Mouse (Mus musculus) MEL (cell line): Measurements from ENCODE around the gene Hcrt. TPM values are rescaled to one million over a fixed set of nuclear protein-coding genes. Genes with fewer than 3 reads are reported as not detected.

Source experiments
- DNase-seq: peaks from one replicate; pipeline ENCODE4 v3.0.0; 2011; ENCODE audit warnings: low read depth, low spot score
- H3K27ac ChIP-seq: 2 replicates; pipeline ENCODE4 v1.5.1; 2012; ENCODE audit warnings: low read depth, mild to moderate bottlenecking, control low read depth, low read length, moderate library complexity; ENCODE audit not compliant: control insufficient read depth
- H3K27me3 ChIP-seq, 2 experiments: fragments of 150-350 bp in 1 of 2; sonication (generic) in 1 of 2; 2 replicates each; pipeline ENCODE4 v1.6.1; 2012; ENCODE audit warnings: low read length in 2 of 2, mild to moderate bottlenecking in 2 of 2, improper control_type of control experiment in 1 of 2, moderate library complexity in 1 of 2; ENCODE audit not compliant: insufficient read depth in 2 of 2, control insufficient read depth in 1 of 2
- H3K36me3 ChIP-seq, 2 experiments: 2 replicates each; pipeline ENCODE4 v1.6.1; 2012 to 2014; ENCODE audit warnings: low read length in 2 of 2, improper control_type of control experiment in 1 of 2, inconsistent platforms in 1 of 2, mild to moderate bottlenecking in 1 of 2; ENCODE audit not compliant: insufficient read depth in 2 of 2, control insufficient read depth in 1 of 2
- H3K4me1 ChIP-seq, 2 experiments: fragments of 150-350 bp in 1 of 2; sonication (generic) in 1 of 2; 2 replicates each; pipeline ENCODE4 v1.6.1; 2012; ENCODE audit warnings: low read length in 2 of 2, improper control_type of control experiment in 1 of 2, mild to moderate bottlenecking in 1 of 2; ENCODE audit not compliant: insufficient read depth in 2 of 2, control insufficient read depth in 1 of 2
- H3K4me3 ChIP-seq, 2 experiments: fragments of 150-350 bp in 1 of 2; sonication (generic) in 1 of 2; 2 replicates each; pipeline ENCODE4 v1.5.1; 2012; ENCODE audit warnings: low read depth in 2 of 2, low read length in 2 of 2, mild to moderate bottlenecking in 2 of 2, moderate library complexity in 2 of 2, control low read depth in 1 of 2, improper control_type of control experiment in 1 of 2; ENCODE audit not compliant: control insufficient read depth in 1 of 2, insufficient read depth in 1 of 2
- H3K79me2 ChIP-seq: 2 replicates; pipeline ENCODE4 v1.6.1; 2012; ENCODE audit warnings: mild to moderate bottlenecking, low read length, moderate library complexity; ENCODE audit not compliant: control insufficient read depth, poor library complexity, insufficient read depth
- H3K9ac ChIP-seq: 2 replicates; pipeline ENCODE4 v1.6.1; 2012; ENCODE audit warnings: low read depth, mild to moderate bottlenecking, control low read depth, low read length, moderate library complexity; ENCODE audit not compliant: control insufficient read depth, poor library complexity, severe bottlenecking
- H3K9me3 ChIP-seq: fragments of 150-350 bp; sonication (generic); replicated peaks from 2 replicates; pipeline ENCODE4 v1.6.1; 2012; ENCODE audit warnings: mild to moderate bottlenecking, low read length, improper control_type of control experiment, moderate library complexity; ENCODE audit not compliant: insufficient read depth
- BHLHE40 ChIP-seq: IDR thresholded peaks from 2 replicates; pipeline ENCODE4 v1.6.1; 2012; ENCODE audit warnings: low read depth, mild to moderate bottlenecking, inconsistent platforms, low read length, improper control_type of control experiment, borderline replicate concordance
- CHD1 ChIP-seq: IDR thresholded peaks from 2 replicates; pipeline ENCODE4 v1.6.1; 2012; ENCODE audit warnings: low read depth, mild to moderate bottlenecking, inconsistent platforms, low read length, improper control_type of control experiment
- CTCF ChIP-seq, 3 experiments: IDR thresholded peaks in 2 of 3; conservative IDR thresholded peaks in 1 of 3; 2 replicates each; pipeline ENCODE4 v1.5.1; 2011 to 2012; ENCODE audit warnings: low read length in 3 of 3, low read depth in 2 of 3, mild to moderate bottlenecking in 2 of 3, improper control_type of control experiment in 1 of 3, inconsistent platforms in 1 of 3, mixed read lengths in 1 of 3, moderate library complexity in 1 of 3; ENCODE audit not compliant: control insufficient read depth in 1 of 3, insufficient read depth in 1 of 3, poor library complexity in 1 of 3, severe bottlenecking in 1 of 3
- E2F4 ChIP-seq: IDR thresholded peaks from 2 replicates; pipeline ENCODE4 v1.6.1; 2011; ENCODE audit warnings: low read depth, low read length, improper control_type of control experiment, borderline replicate concordance
- ELF1 ChIP-seq: IDR thresholded peaks from 2 replicates; pipeline ENCODE4 v1.6.1; 2014; ENCODE audit warnings: low read depth, mild to moderate bottlenecking, inconsistent platforms, low read length, improper control_type of control experiment, moderate library complexity
- EP300 ChIP-seq, 2 experiments: IDR thresholded peaks; 2 replicates each; pipeline ENCODE4 v1.6.1; 2011; ENCODE audit warnings: improper control_type of control experiment in 2 of 2, low read length in 2 of 2, low read depth in 1 of 2, mild to moderate bottlenecking in 1 of 2
- GABPA ChIP-seq: IDR thresholded peaks from 2 replicates; pipeline ENCODE4 v1.6.1; 2012; ENCODE audit warnings: low read depth, mild to moderate bottlenecking, inconsistent platforms, low read length, improper control_type of control experiment, moderate library complexity
- MEF2A ChIP-seq: IDR thresholded peaks from 2 replicates; pipeline ENCODE4 v1.6.1; 2014; ENCODE audit warnings: low read depth, mild to moderate bottlenecking, inconsistent platforms, low read length, improper control_type of control experiment; ENCODE audit not compliant: poor library complexity, insufficient replicate concordance, severe bottlenecking; ENCODE audit errors: extremely low read depth
- MXI1 ChIP-seq: IDR thresholded peaks from 2 replicates; pipeline ENCODE4 v1.6.1; 2011; ENCODE audit warnings: mild to moderate bottlenecking, low read depth, low read length, improper control_type of control experiment
- MYC ChIP-seq: IDR thresholded peaks from 2 replicates; pipeline ENCODE4 v1.6.1; 2011; ENCODE audit warnings: low read depth, mild to moderate bottlenecking, low read length, improper control_type of control experiment, moderate library complexity
- NRF1 ChIP-seq: IDR thresholded peaks from 2 replicates; pipeline ENCODE4 v1.6.1; 2014; ENCODE audit warnings: low read depth, mild to moderate bottlenecking, inconsistent platforms, low read length, improper control_type of control experiment, moderate library complexity; ENCODE audit not compliant: poor library complexity, insufficient read depth, severe bottlenecking
- POLR2A ChIP-seq, 2 experiments: IDR thresholded peaks; 2 replicates each; pipeline ENCODE4 v1.6.1; 2011 to 2012; ENCODE audit warnings: low read length in 2 of 2, mild to moderate bottlenecking in 2 of 2, control low read depth in 1 of 2, improper control_type of control experiment in 1 of 2, low read depth in 1 of 2, moderate library complexity in 1 of 2; ENCODE audit not compliant: control insufficient read depth in 1 of 2, insufficient read depth in 1 of 2, poor library complexity in 1 of 2
- POLR2AphosphoS2 ChIP-seq: IDR thresholded peaks from 2 replicates; pipeline ENCODE4 v1.6.1; 2011; ENCODE audit warnings: low read length, improper control_type of control experiment
- POLR2AphosphoS5 ChIP-seq: IDR thresholded peaks from 2 replicates; pipeline ENCODE4 v1.6.1; 2012; ENCODE audit warnings: low read depth, borderline replicate concordance, mild to moderate bottlenecking, inconsistent platforms, low read length, moderate library complexity, mixed read lengths
- RAD21 ChIP-seq: IDR thresholded peaks from 2 replicates; pipeline ENCODE4 v1.6.1; 2011; ENCODE audit warnings: mild to moderate bottlenecking, low read depth, low read length, improper control_type of control experiment
- SMC3 ChIP-seq: IDR thresholded peaks from 2 replicates; pipeline ENCODE4 v1.6.1; 2011; ENCODE audit warnings: low read depth, low read length, improper control_type of control experiment
- TBP ChIP-seq: IDR thresholded peaks from 2 replicates; pipeline ENCODE4 v1.8.0; 2011; ENCODE audit warnings: low read depth, low read length, improper control_type of control experiment
- USF2 ChIP-seq, 2 experiments: IDR thresholded peaks; 2 replicates each; pipeline ENCODE4 v1.6.1; 2011 to 2012; ENCODE audit warnings: improper control_type of control experiment in 2 of 2, low read length in 2 of 2, borderline replicate concordance in 1 of 2, inconsistent platforms in 1 of 2, low read depth in 1 of 2, mild to moderate bottlenecking in 1 of 2; ENCODE audit not compliant: insufficient read depth in 1 of 2
- ZC3H11A ChIP-seq: IDR thresholded peaks from 2 replicates; pipeline ENCODE4 v1.6.1; 2012; ENCODE audit warnings: low read depth, mild to moderate bottlenecking, inconsistent platforms, low read length, improper control_type of control experiment
- ZKSCAN1 ChIP-seq: IDR thresholded peaks from 2 replicates; pipeline ENCODE4 v1.6.1; 2012; ENCODE audit warnings: low read depth, mild to moderate bottlenecking, inconsistent platforms, low read length, improper control_type of control experiment, moderate library complexity
- ZMIZ1 ChIP-seq: IDR thresholded peaks from 2 replicates; pipeline ENCODE4 v1.6.1; 2012; ENCODE audit warnings: low read depth, mild to moderate bottlenecking, inconsistent platforms, low read length, improper control_type of control experiment, moderate library complexity
- ZNF384 ChIP-seq: IDR thresholded peaks from 2 replicates; pipeline ENCODE4 v1.6.1; 2012; ENCODE audit warnings: low read depth, mild to moderate bottlenecking, inconsistent platforms, low read length, improper control_type of control experiment
- polyA plus RNA-seq, 2 experiments: library from polyadenylated mRNA; stranded (reverse) in 1 of 2; unstranded in 1 of 2; fragments of >175 nt in 1 of 2; fragments of >200 nt in 1 of 2; gene quantifications; 2 replicates each; pipeline versions ENCODE4 v1.2.1 to v1.2.4; 2012; ENCODE audit warnings: low replicate concordance in 2 of 2, low read depth in 1 of 2; ENCODE audit not compliant: insufficient read length in 2 of 2, insufficient read depth in 1 of 2, missing spikeins in 1 of 2
- total RNA-seq: library from RNA; depleted of rRNA; stranded (reverse); fragments of 300-350 nt; gene quantifications from 2 replicates; pipeline ENCODE4 v1.2.3, GENCODE M21; 2012

Gene Hcrt
- total and polyA plus RNA-seq, 3 experiments, result not detected

DNA sequence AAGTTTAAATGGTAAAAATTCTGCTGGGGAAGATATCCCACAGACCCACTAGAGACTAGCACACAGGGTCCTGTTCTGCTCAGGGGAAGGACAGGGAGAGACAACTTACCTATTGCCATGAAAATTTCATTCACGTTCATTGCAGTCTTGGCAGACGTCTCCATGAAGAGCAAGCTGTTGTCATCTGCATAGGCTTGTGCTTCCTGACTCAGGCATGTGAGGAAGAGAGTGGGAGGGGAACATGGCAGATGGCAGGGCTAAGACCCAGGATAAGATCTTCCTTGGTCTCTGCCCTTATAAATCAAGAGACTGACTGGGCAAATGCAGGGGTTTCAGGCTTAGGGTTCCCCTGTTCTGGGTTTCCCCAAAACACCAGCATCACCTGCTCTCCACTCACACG lies 46.1 kb downstream of the Hcrt start:
- no peak for DNase-seq

DNA sequence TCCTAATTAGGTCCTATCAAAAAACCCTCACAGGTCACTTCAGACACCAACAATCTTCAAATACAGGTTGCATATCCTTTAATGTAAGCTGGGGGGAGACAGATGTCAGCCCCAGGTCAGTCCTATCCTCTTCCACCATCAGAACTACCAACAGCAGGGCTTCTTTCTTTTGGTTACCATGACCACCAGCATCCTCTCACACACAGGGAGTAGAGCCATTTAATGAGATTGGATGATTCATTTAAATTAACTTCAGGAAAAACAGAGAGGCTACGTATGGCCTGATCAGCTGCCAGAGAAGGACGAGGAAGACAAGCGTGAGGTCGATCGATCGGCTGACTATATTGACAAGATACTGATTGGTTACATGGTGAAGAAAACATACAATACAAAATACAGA lies 47.8 kb downstream of the Hcrt start:
- Histone ChIP-seq H3K4me3 (no peak overlapping the region), H3K4me1 (peaks cover 5 to 29% of the 10 kb centered on the region in 2 experiments; a peak in 3 of 4 replicates), H3K27me3 (no peaks in the 10 kb centered on the region), H3K27ac (no peak overlapping the region), H3K9ac (no peak overlapping the region), H3K79me2 (peaks cover 18% of the 10 kb centered on the region), H3K9me3 (no peaks in the 10 kb centered on the region), H3K36me3 (peaks cover 7 to 28% of the 10 kb centered on the region in 2 experiments)
- TF ChIP-seq SMC3 (no peak), ZNF384 (no peak), GABPA (no peak), POLR2A (IDR thresholded peaks at IDR 0.05; ENCODE audit: control insufficient read depth in 1 of 2, insufficient read depth in 1 of 2, low read depth in 1 of 2, low read length in 2 of 2, poor library complexity in 1 of 2) (no peak), ELF1 (no peak), MYC (no peak), USF2 (IDR thresholded peaks at IDR 0.05; ENCODE audit: borderline replicate concordance in 1 of 2, insufficient read depth in 1 of 2, low read depth in 1 of 2, low read length in 2 of 2) (no peak), CTCF (IDR thresholded peaks at IDR 0.05 in 2 of 3, conservative IDR thresholded peaks at IDR 0.05 in 1 of 3; ENCODE audit: control insufficient read depth in 1 of 3, insufficient read depth in 1 of 3, low read depth in 2 of 3, low read length in 3 of 3, poor library complexity in 1 of 3, severe bottlenecking in 1 of 3) (no peak), ZMIZ1 (no peak), NRF1 (no peak), MXI1 (no peak), BHLHE40 (no peak)
- DNase-seq, result no peak

More for the DNA sequence above, 46.1 kb downstream of the Hcrt start:
- no peak overlapping the region for H3K4me3 ChIP-seq
- H3K36me3 ChIP-seq, result peaks cover 10 to 37% of the 10 kb centered on the region in 2 experiments
- H3K9ac ChIP-seq, result no peak overlapping the region
- no peaks in the 10 kb centered on the region for H3K9me3 ChIP-seq
- no peaks in the 10 kb centered on the region for H3K27me3 ChIP-seq
- H3K27ac ChIP-seq, result no peak overlapping the region
- TF ChIP-seq POLR2AphosphoS2, result no peak
- H3K79me2 ChIP-seq, result peaks cover 28% of the 10 kb centered on the region
- peaks cover 10 to 39% of the 10 kb centered on the region in 2 experiments for H3K4me1 ChIP-seq

DNA sequence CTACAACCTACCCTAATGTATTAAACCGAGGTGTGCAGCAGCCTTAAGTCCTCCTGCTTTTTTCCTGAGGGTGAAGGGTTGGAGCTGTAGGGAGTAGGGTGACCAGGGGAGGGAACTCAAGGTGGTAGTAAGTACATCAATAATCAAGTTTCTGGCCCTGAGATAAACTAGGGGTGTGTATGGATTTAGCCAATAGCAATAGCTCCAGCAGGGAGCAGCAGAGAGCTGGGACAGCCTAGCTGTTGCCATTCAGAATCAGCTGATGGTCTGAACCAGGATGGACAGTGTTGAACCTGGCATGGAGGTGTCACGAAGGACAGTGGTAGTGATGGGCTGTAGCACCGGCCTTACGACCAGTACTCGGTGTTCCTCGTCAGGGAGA lies 48.2 kb downstream of the Hcrt start:
- H3K4me1 ChIP-seq, result peaks cover 5 to 27% of the 10 kb centered on the region in 2 experiments; a peak in 3 of 4 replicates
- DNase-seq, result peak; percentile 88
- peak overlapping the region in 1 of 2 experiments; percentile 32; a peak in 3 of 4 replicates for H3K4me3 ChIP-seq
- peaks cover 14% of the 10 kb centered on the region for H3K79me2 ChIP-seq
- H3K9me3 ChIP-seq, result no peaks in the 10 kb centered on the region
- H3K36me3 ChIP-seq, result peaks cover 6 to 28% of the 10 kb centered on the region in 2 experiments
- H3K27ac ChIP-seq, result peak overlapping the region; percentile 77
- H3K27me3 ChIP-seq, result no peaks in the 10 kb centered on the region
- H3K9ac ChIP-seq, result peak overlapping the region; percentile 64; the same call in 1 of the 2 replicates
- TF ChIP-seq ZKSCAN1, result no peak
- no peak for TF ChIP-seq ZMIZ1
- TF ChIP-seq USF2 (IDR thresholded peaks at IDR 0.05; ENCODE audit: borderline replicate concordance in 1 of 2, insufficient read depth in 1 of 2, low read depth in 1 of 2, low read length in 2 of 2), result no peak
- TF ChIP-seq NRF1, result no peak
- TF ChIP-seq RAD21, result peak; percentile 81
- no peak for TF ChIP-seq POLR2A (IDR thresholded peaks at IDR 0.05; ENCODE audit: control insufficient read depth in 1 of 2, insufficient read depth in 1 of 2, low read depth in 1 of 2, low read length in 2 of 2, poor library complexity in 1 of 2)
- peak; percentile 84 for TF ChIP-seq SMC3
- TF ChIP-seq EP300 (IDR thresholded peaks at IDR 0.05; ENCODE audit: low read depth in 1 of 2, low read length in 2 of 2), result peak; percentile 11 to 23; a peak in 1 of 4 replicates
- peak; percentile 49; the same call in 1 of the 2 replicates for TF ChIP-seq ZNF384
- no peak for TF ChIP-seq POLR2AphosphoS5
- no peak for TF ChIP-seq MYC
- no peak for TF ChIP-seq GABPA
- TF ChIP-seq E2F4, result no peak
- TF ChIP-seq TBP, result no peak
- peak; percentile 71 for TF ChIP-seq ZC3H11A
- TF ChIP-seq CHD1, result no peak
- TF ChIP-seq CTCF (IDR thresholded peaks at IDR 0.05 in 2 of 3, conservative IDR thresholded peaks at IDR 0.05 in 1 of 3; ENCODE audit: control insufficient read depth in 1 of 3, insufficient read depth in 1 of 3, low read depth in 2 of 3, low read length in 3 of 3, poor library complexity in 1 of 3, severe bottlenecking in 1 of 3), result peak; percentile 79 to 88 (median 81)
- no peak for TF ChIP-seq MEF2A
